Mouse (Mus musculus) cerebellum, adult 2 months (tissue): ENCODE measurements around the gene Chrng.

Experiments
- CTCF ChIP-seq: fragments of 200-500 bp; IDR thresholded peaks from 2 replicates; pipeline ENCODE4 v1.5.1; 2011; ENCODE audit warnings: low read depth, mild to moderate bottlenecking, control low read depth, low read length, moderate library complexity, borderline replicate concordance; ENCODE audit not compliant: insufficient read depth
- POLR2A ChIP-seq: fragments of 200-500 bp; IDR thresholded peaks from 2 replicates; pipeline ENCODE4 v1.6.1; 2011; ENCODE audit warnings: low read length, control low read depth, borderline replicate concordance; ENCODE audit not compliant: insufficient read depth

DNA sequence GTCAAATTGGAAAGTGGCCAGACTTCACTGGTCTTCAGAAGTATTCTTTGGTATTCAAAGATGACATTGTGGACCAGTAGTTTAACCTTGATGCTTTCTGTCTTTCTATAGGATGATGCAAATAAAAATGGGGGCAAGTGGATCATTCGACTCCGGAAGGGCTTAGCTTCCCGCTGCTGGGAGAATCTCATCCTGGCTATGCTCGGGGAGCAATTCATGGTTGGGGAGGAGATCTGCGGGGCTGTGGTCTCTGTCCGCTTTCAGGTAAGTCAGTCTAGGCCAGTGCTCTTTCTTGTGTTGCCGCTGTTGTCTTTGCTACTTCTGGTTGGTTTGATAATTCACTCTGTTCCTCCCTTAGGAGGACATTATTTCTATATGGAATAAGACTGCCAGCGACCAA, 21.3 kb downstream of the Chrng start:
- TF ChIP-seq POLR2A, result no peak
- TF ChIP-seq CTCF, result no peak
